Comparison of ENCODE assay signal across 16 mouse cellular contexts in the genomic region with DNA sequence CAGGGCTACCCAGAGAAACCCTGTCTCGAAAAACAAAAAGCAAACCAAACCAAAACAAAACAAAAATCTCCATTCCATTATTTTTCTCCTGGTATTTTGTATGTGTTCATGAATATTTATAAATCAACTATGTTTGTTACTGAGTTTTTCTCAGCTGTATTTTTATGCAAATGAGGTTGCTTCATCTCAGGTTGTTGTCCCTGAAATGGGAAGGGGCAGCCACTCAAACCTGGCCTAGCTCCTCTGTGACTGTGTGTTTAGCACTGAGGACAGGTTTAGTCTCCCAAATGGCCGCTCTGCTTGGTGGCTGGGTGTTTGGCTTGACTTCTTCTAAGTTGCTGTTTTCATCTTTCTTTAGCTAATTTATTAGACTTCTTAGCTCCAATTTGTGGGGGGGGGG.
DNase-seq lines count a peak whose midpoint lies in the region; ATAC-seq and TF ChIP-seq lines count a peak whose summit lies in the region.
"Had no signal": no experiment of that assay in that cellular context is flagged by ENCODE, and none has a peak within 500 bp of the region (broad histone marks: within the 10 kb centered on the region; RNA-seq: fewer than 3 reads in every experiment).

No protein-coding gene starts in this region.

- TF ChIP-seq CTCF in layer of hippocampus, adult 2 months (conservative IDR thresholded peaks at IDR 0.05) = no peak

- H3K9me3 ChIP-seq in hindbrain, embryonic 10.5 days = no peaks in the 10 kb centered on the region
- no peaks in the 10 kb centered on the region for H3K9me3 ChIP-seq in midbrain, embryonic 12.5 days
- no peaks in the 10 kb centered on the region for H3K9me3 ChIP-seq in neural tube, embryonic 15.5 days (replicated peaks)
- H3K9me3 ChIP-seq in limb, embryonic 10.5 days (replicated peaks) = no peaks in the 10 kb centered on the region
- H3K9me3 ChIP-seq: embryonic facial prominence, embryonic 13.5 days; limb, embryonic 15.5 days had no signal

- no peak for DNase-seq in layer of hippocampus, adult 2 months (ENCODE audit: low spot score in 2 of 2)
- no peak for DNase-seq in layer of hippocampus, adult 11-12 months (ENCODE audit: low spot score)
- no peak for DNase-seq in hindbrain, embryonic 10.5 days (ENCODE audit: low spot score)
- no peak for DNase-seq in thymus, adult 18-20 months
- DNase-seq in Muller cell, postnatal 12 days (ENCODE audit: inconsistent ontology term) = no peak
- no peak for DNase-seq in limb, embryonic 10.5 days (ENCODE audit: low spot score)
- DNase-seq: cerebellum, postnatal 25 days; heart, adult 11 months; kidney, postnatal 4 days; lung, adult 2 months had no signal

- WGBS in hindbrain, embryonic 10.5 days = 65% methylated on average over 2 of the region's 2 CpGs
- 30% methylated on average over 2 of the region's 2 CpGs for WGBS in midbrain, embryonic 12.5 days
- WGBS in neural tube, embryonic 15.5 days = 45% methylated on average over 2 of the region's 2 CpGs
- 69% methylated on average over 2 of the region's 2 CpGs for WGBS in limb, embryonic 10.5 days

- H3K4me2 ChIP-seq in midbrain, embryonic 12.5 days (replicated peaks) = peak overlapping the region; percentile 52
- H3K4me2 ChIP-seq in neural tube, embryonic 15.5 days = peak overlapping the region; percentile 38
- H3K4me2 ChIP-seq: embryonic facial prominence, embryonic 13.5 days; limb, embryonic 15.5 days had no signal

- no peak overlapping the region; the same call in 1 of the 2 replicates for H3K4me3 ChIP-seq in layer of hippocampus, adult 2 months
- H3K4me3 ChIP-seq in hindbrain, embryonic 10.5 days = peak overlapping the region; percentile 32; the same call in 1 of the 2 replicates
- H3K4me3 ChIP-seq in midbrain, embryonic 12.5 days = peak overlapping the region; percentile 19
- no peak overlapping the region for H3K4me3 ChIP-seq in neural tube, embryonic 15.5 days (replicated peaks)
- H3K4me3 ChIP-seq in limb, embryonic 10.5 days = no peak overlapping the region
- H3K4me3 ChIP-seq: embryonic facial prominence, embryonic 13.5 days; limb, embryonic 15.5 days had no signal

- H3K36me3 ChIP-seq in hindbrain, embryonic 10.5 days = peaks cover 7% of the 10 kb centered on the region
- 0 out of 2 replicates have a peak, but pooled peaks cover 2% of the 10 kb centered on the region for H3K36me3 ChIP-seq in midbrain, embryonic 12.5 days
- H3K36me3 ChIP-seq in neural tube, embryonic 15.5 days = no peaks in the 10 kb centered on the region
- peaks cover 57% of the 10 kb centered on the region for H3K36me3 ChIP-seq in limb, embryonic 10.5 days

- peak overlapping the region; percentile 28; the same call in 1 of the 2 replicates for H3K9ac ChIP-seq in midbrain, embryonic 12.5 days (replicated peaks)
- no peak overlapping the region for H3K9ac ChIP-seq in neural tube, embryonic 15.5 days (replicated peaks)
- H3K9ac ChIP-seq: embryonic facial prominence, embryonic 13.5 days; limb, embryonic 15.5 days had no signal

- peaks cover 5% of the 10 kb centered on the region; the same call in 1 of the 2 replicates for H3K27me3 ChIP-seq in hindbrain, embryonic 10.5 days (ENCODE audit: insufficient read depth, poor library complexity, severe bottlenecking)
- no peaks in the 10 kb centered on the region for H3K27me3 ChIP-seq in midbrain, embryonic 12.5 days
- H3K27me3 ChIP-seq in neural tube, embryonic 15.5 days (replicated peaks) = no peaks in the 10 kb centered on the region
- H3K27me3 ChIP-seq in limb, embryonic 10.5 days (ENCODE audit: low read depth, poor library complexity, severe bottlenecking) = no peaks in the 10 kb centered on the region
- H3K27me3 ChIP-seq: CH12.LX; embryonic facial prominence, embryonic 13.5 days; limb, embryonic 15.5 days had no signal

- H3K4me1 ChIP-seq in hindbrain, embryonic 10.5 days (replicated peaks) = peaks cover 94% of the 10 kb centered on the region
- H3K4me1 ChIP-seq in midbrain, embryonic 12.5 days = peaks cover 88% of the 10 kb centered on the region
- peaks cover 57% of the 10 kb centered on the region for H3K4me1 ChIP-seq in neural tube, embryonic 15.5 days
- peaks cover 42% of the 10 kb centered on the region for H3K4me1 ChIP-seq in limb, embryonic 10.5 days

- ATAC-seq in midbrain, embryonic 12.5 days (ENCODE audit: low FRiP score, low read depth) = no peak
- no peak for ATAC-seq in neural tube, embryonic 15.5 days (ENCODE audit: low FRiP score)
- ATAC-seq: intestine, postnatal 0 days had no signal

- peak overlapping the region; percentile 89 for H3K27ac ChIP-seq in layer of hippocampus, adult 2 months
- peak overlapping the region; percentile 85 for H3K27ac ChIP-seq in hindbrain, embryonic 10.5 days
- H3K27ac ChIP-seq in midbrain, embryonic 12.5 days (replicated peaks) = peak overlapping the region; percentile 96
- H3K27ac ChIP-seq in neural tube, embryonic 15.5 days (replicated peaks) = peak overlapping the region; percentile 72; the same call in 1 of the 2 replicates
- H3K27ac ChIP-seq in limb, embryonic 10.5 days = no peak overlapping the region

Comparison
In these comparisons a context has a peak if more than half of its experiments do, and no peak if none do; other contexts are left out.
1. H3K4me3 ChIP-seq: peak in hindbrain, embryonic 10.5 days (single experiment) and midbrain, embryonic 12.5 days (single experiment); none in layer of hippocampus, adult 2 months (single experiment), neural tube, embryonic 15.5 days (single experiment) and limb, embryonic 10.5 days (single experiment).